10 mouse cellular contexts compared by ENCODE assay signal in the genomic region with DNA sequence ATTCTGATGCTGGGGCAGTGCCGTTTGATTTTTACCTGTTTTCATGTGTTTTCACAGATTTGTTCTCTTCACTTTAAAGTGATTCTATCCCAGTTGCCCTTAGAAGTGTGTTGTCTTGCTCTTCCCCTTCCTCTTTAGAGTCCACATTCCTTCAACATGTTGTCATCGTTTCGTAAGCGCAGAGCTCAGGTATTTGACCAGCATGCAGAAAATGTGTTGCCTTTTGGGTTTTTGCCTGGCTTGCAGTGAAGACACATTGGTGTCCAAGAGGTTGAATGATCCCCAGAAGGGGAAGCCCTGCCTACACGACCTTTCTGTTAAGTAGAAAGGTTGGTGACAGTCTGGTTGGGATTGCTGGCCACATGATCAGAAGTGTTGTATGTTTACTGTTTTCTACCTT. TPM values are rescaled to one million over a fixed set of nuclear protein-coding genes. Genes with fewer than 3 reads are reported as not detected.
DNase-seq lines count a peak whose midpoint lies in the region; ATAC-seq and TF ChIP-seq lines count a peak whose summit lies in the region.
"Had no signal": no experiment of that assay in that cellular context is flagged by ENCODE, and none has a peak within 500 bp of the region (broad histone marks: within the 10 kb centered on the region; RNA-seq: fewer than 3 reads in every experiment).

No protein-coding gene starts in this region.

- peak overlapping the region; percentile 29 for H3K4me2 ChIP-seq in hindbrain, embryonic 12.5 days (replicated peaks)
- H3K4me2 ChIP-seq in hindbrain, embryonic 11.5 days (replicated peaks; ENCODE audit: low read depth, low read length): no peak overlapping the region
- H3K4me2 ChIP-seq in midbrain, embryonic 14.5 days (ENCODE audit: low read length): peak overlapping the region; percentile 71
- H3K4me2 ChIP-seq in midbrain, postnatal 0 days (ENCODE audit: low read depth, low read length, poor library complexity, severe bottlenecking): no peak overlapping the region
- H3K4me2 ChIP-seq in hindbrain, embryonic 16.5 days (ENCODE audit: low read length): peak overlapping the region; percentile 1; the same call in 1 of the 2 replicates
- peak overlapping the region; percentile 87 for H3K4me2 ChIP-seq in neural tube, embryonic 13.5 days
- H3K4me2 ChIP-seq: liver, embryonic 12.5 days had no signal

- no peak overlapping the region for H3K4me3 ChIP-seq in hindbrain, embryonic 12.5 days
- no peak overlapping the region for H3K4me3 ChIP-seq in hindbrain, embryonic 11.5 days (ENCODE audit: low read depth, low read length)
- H3K4me3 ChIP-seq in midbrain, embryonic 14.5 days (replicated peaks; ENCODE audit: low read depth, low read length): no peak overlapping the region
- H3K4me3 ChIP-seq in midbrain, postnatal 0 days (ENCODE audit: low read depth, low read length): no peak overlapping the region
- no peak overlapping the region; the same call in 1 of the 2 replicates for H3K4me3 ChIP-seq in hindbrain, embryonic 16.5 days (ENCODE audit: low read length)
- peak overlapping the region; percentile 95; the same call in 1 of the 2 replicates for H3K4me3 ChIP-seq in neural tube, embryonic 13.5 days
- H3K4me3 ChIP-seq: liver, embryonic 12.5 days had no signal

- no peak for DNase-seq in hindbrain, embryonic 11.5 days (ENCODE audit: low spot score)
- no peak for DNase-seq in midbrain, embryonic 14.5 days
- no peak for DNase-seq in midbrain, postnatal 0 days (ENCODE audit: low spot score)
- DNase-seq in gastrocnemius, postnatal 14 days: no peak
- DNase-seq in right cerebral cortex, adult 18-20 months: no peak
- DNase-seq: cerebellum, postnatal 25 days had no signal

- H3K27me3 ChIP-seq in hindbrain, embryonic 12.5 days: no peaks in the 10 kb centered on the region
- no peaks in the 10 kb centered on the region for H3K27me3 ChIP-seq in hindbrain, embryonic 11.5 days (ENCODE audit: control insufficient read depth, insufficient read depth, low read length)
- no peaks in the 10 kb centered on the region for H3K27me3 ChIP-seq in midbrain, embryonic 14.5 days (ENCODE audit: control insufficient read depth, insufficient read depth, low read length)
- no peaks in the 10 kb centered on the region for H3K27me3 ChIP-seq in midbrain, postnatal 0 days (ENCODE audit: insufficient read depth, low read length)
- H3K27me3 ChIP-seq in hindbrain, embryonic 16.5 days (replicated peaks; ENCODE audit: control insufficient read depth, insufficient read depth, low read length): no peaks in the 10 kb centered on the region
- H3K27me3 ChIP-seq in neural tube, embryonic 13.5 days: no peaks in the 10 kb centered on the region

- no peaks in the 10 kb centered on the region for H3K9me3 ChIP-seq in hindbrain, embryonic 12.5 days (replicated peaks)
- H3K9me3 ChIP-seq in hindbrain, embryonic 11.5 days (ENCODE audit: control insufficient read depth, low read length): no peaks in the 10 kb centered on the region
- H3K9me3 ChIP-seq in midbrain, embryonic 14.5 days (ENCODE audit: control insufficient read depth, low read length): no peaks in the 10 kb centered on the region
- no peaks in the 10 kb centered on the region for H3K9me3 ChIP-seq in midbrain, postnatal 0 days (ENCODE audit: low read length)
- H3K9me3 ChIP-seq in hindbrain, embryonic 16.5 days (ENCODE audit: control insufficient read depth, low read length): no peaks in the 10 kb centered on the region
- H3K9me3 ChIP-seq in neural tube, embryonic 13.5 days: no peaks in the 10 kb centered on the region
- H3K9me3 ChIP-seq: liver, embryonic 12.5 days had no signal

- H3K9ac ChIP-seq in hindbrain, embryonic 12.5 days: no peak overlapping the region; the same call in 1 of the 2 replicates
- no peak overlapping the region for H3K9ac ChIP-seq in hindbrain, embryonic 11.5 days (ENCODE audit: low read depth, low read length)
- no peak overlapping the region for H3K9ac ChIP-seq in midbrain, embryonic 14.5 days (replicated peaks; ENCODE audit: low read length)
- no peak overlapping the region for H3K9ac ChIP-seq in midbrain, postnatal 0 days (replicated peaks; ENCODE audit: low read length, poor library complexity, severe bottlenecking)
- H3K9ac ChIP-seq in hindbrain, embryonic 16.5 days (ENCODE audit: low read depth, low read length): no peak overlapping the region
- H3K9ac ChIP-seq in neural tube, embryonic 13.5 days: peak overlapping the region; percentile 99
- H3K9ac ChIP-seq: liver, embryonic 12.5 days had no signal

- ATAC-seq in hindbrain, embryonic 12.5 days (ENCODE audit: low FRiP score): no peak
- ATAC-seq in hindbrain, embryonic 11.5 days (ENCODE audit: low FRiP score): no peak
- ATAC-seq in midbrain, embryonic 14.5 days (ENCODE audit: low FRiP score, low TSS enrichment): no peak
- no peak for ATAC-seq in midbrain, postnatal 0 days (ENCODE audit: low FRiP score)
- ATAC-seq in hindbrain, embryonic 16.5 days: no peak
- ATAC-seq in neural tube, embryonic 13.5 days (ENCODE audit: low read depth): no peak
- ATAC-seq: liver, embryonic 12.5 days had no signal

- WGBS in hindbrain, embryonic 12.5 days: 80% methylated on average over 5 of the region's 5 CpGs
- WGBS in hindbrain, embryonic 11.5 days: 79% methylated on average over 5 of the region's 5 CpGs
- WGBS in midbrain, embryonic 14.5 days: 90% methylated on average over 5 of the region's 5 CpGs
- WGBS in midbrain, postnatal 0 days: 81% methylated on average over 5 of the region's 5 CpGs
- WGBS in hindbrain, embryonic 16.5 days: 79% methylated on average over 5 of the region's 5 CpGs
- 79% methylated on average over 5 of the region's 5 CpGs for WGBS in neural tube, embryonic 13.5 days

- peaks cover 17% of the 10 kb centered on the region; the same call in 1 of the 2 replicates for H3K36me3 ChIP-seq in hindbrain, embryonic 12.5 days
- H3K36me3 ChIP-seq in hindbrain, embryonic 11.5 days (ENCODE audit: control insufficient read depth, insufficient read depth, low read length): no peaks in the 10 kb centered on the region
- peaks cover 30% of the 10 kb centered on the region for H3K36me3 ChIP-seq in midbrain, embryonic 14.5 days (ENCODE audit: control insufficient read depth, insufficient read depth, low read length)
- H3K36me3 ChIP-seq in midbrain, postnatal 0 days (ENCODE audit: insufficient read depth, low read length): peaks cover 9% of the 10 kb centered on the region; the same call in 1 of the 2 replicates
- H3K36me3 ChIP-seq in hindbrain, embryonic 16.5 days (ENCODE audit: control insufficient read depth, insufficient read depth, low read length): no peaks in the 10 kb centered on the region; the same call in 1 of the 2 replicates
- H3K36me3 ChIP-seq in neural tube, embryonic 13.5 days: peaks cover 31% of the 10 kb centered on the region
- H3K36me3 ChIP-seq: liver, embryonic 12.5 days had no signal

- peaks cover 56% of the 10 kb centered on the region for H3K4me1 ChIP-seq in hindbrain, embryonic 12.5 days
- H3K4me1 ChIP-seq in hindbrain, embryonic 11.5 days (replicated peaks; ENCODE audit: control insufficient read depth, insufficient read depth, low read length): peaks cover 6% of the 10 kb centered on the region; the same call in 1 of the 2 replicates
- H3K4me1 ChIP-seq in midbrain, embryonic 14.5 days (ENCODE audit: control insufficient read depth, insufficient read depth, low read length): peaks cover 54% of the 10 kb centered on the region
- peaks cover 14% of the 10 kb centered on the region for H3K4me1 ChIP-seq in midbrain, postnatal 0 days (ENCODE audit: insufficient read depth, low read length)
- peaks cover 58% of the 10 kb centered on the region for H3K4me1 ChIP-seq in hindbrain, embryonic 16.5 days (ENCODE audit: control insufficient read depth, insufficient read depth, low read depth, low read length)
- peaks cover 85% of the 10 kb centered on the region for H3K4me1 ChIP-seq in neural tube, embryonic 13.5 days (replicated peaks)

- H3K27ac ChIP-seq in hindbrain, embryonic 12.5 days: no peak overlapping the region
- H3K27ac ChIP-seq in hindbrain, embryonic 11.5 days (ENCODE audit: low read depth, low read length): no peak overlapping the region
- H3K27ac ChIP-seq in midbrain, embryonic 14.5 days (replicated peaks; ENCODE audit: low read depth, low read length): no peak overlapping the region
- H3K27ac ChIP-seq in midbrain, postnatal 0 days (ENCODE audit: low read depth, low read length): no peak overlapping the region
- H3K27ac ChIP-seq in hindbrain, embryonic 16.5 days (ENCODE audit: low read depth, low read length): no peak overlapping the region
- H3K27ac ChIP-seq in neural tube, embryonic 13.5 days (replicated peaks): no peak overlapping the region
- H3K27ac ChIP-seq: liver, embryonic 12.5 days had no signal

- TF ChIP-seq CTCF in midbrain, postnatal 0 days (IDR thresholded peaks at IDR 0.05): no peak

- intact Hi-C loops in gastrocnemius, postnatal 14 days (cut with DNase I; ENCODE audit: low total_unique reads): no loop called here

RNA-seq across cellular contexts. Expression of a gene that starts 3.3 kb away (rescaled TPM):
- 179 and 188 TPM in 2 replicates for polyA plus RNA-seq in hindbrain, embryonic 12.5 days (2016; fragmentation: Nextera tagmentation; extraction: Ambion mirVana)
- polyA plus RNA-seq in hindbrain, embryonic 11.5 days (2014; fragmentation: Nextera tagmentation; extraction: Ambion mirVana): 172 and 192 TPM in 2 replicates
- 312 and 331 TPM in 2 replicates for polyA plus RNA-seq in midbrain, embryonic 14.5 days (2014; fragmentation: Nextera tagmentation; extraction: Ambion mirVana)
- total RNA-seq in midbrain, postnatal 0 days (2014; rRNA removed): 796 and 822 TPM in 2 replicates
- 193 and 200 TPM in 2 replicates for polyA plus RNA-seq in midbrain, postnatal 0 days (2015; fragmentation: Nextera tagmentation; extraction: Ambion mirVana)
- polyA plus RNA-seq in hindbrain, embryonic 16.5 days (2015; fragmentation: Nextera tagmentation; extraction: Ambion mirVana): 234 and 268 TPM in 2 replicates
- 186 and 209 TPM in 2 replicates for polyA plus RNA-seq in neural tube, embryonic 13.5 days (2015; fragmentation: Nextera tagmentation; extraction: Ambion mirVana)
- 10 to 100 TPM; 90.6 to 96.0 TPM for total RNA-seq in gastrocnemius, postnatal 14 days (2021)

RNA-seq across cellular contexts. Expression of a gene that starts 33.4 kb away (rescaled TPM):
- polyA plus RNA-seq in hindbrain, embryonic 12.5 days (2016; fragmentation: Nextera tagmentation; extraction: Ambion mirVana): 69.1 and 72.5 TPM in 2 replicates
- polyA plus RNA-seq in hindbrain, embryonic 11.5 days (2014; fragmentation: Nextera tagmentation; extraction: Ambion mirVana): 55.7 and 57.4 TPM in 2 replicates
- polyA plus RNA-seq in midbrain, embryonic 14.5 days (2014; fragmentation: Nextera tagmentation; extraction: Ambion mirVana): 53.5 and 61.5 TPM in 2 replicates
- total RNA-seq in midbrain, postnatal 0 days (2014; rRNA removed): 37.7 and 45.5 TPM in 2 replicates
- polyA plus RNA-seq in midbrain, postnatal 0 days (2015; fragmentation: Nextera tagmentation; extraction: Ambion mirVana): 55.0 and 56.0 TPM in 2 replicates
- 59.6 and 66.0 TPM in 2 replicates for polyA plus RNA-seq in hindbrain, embryonic 16.5 days (2015; fragmentation: Nextera tagmentation; extraction: Ambion mirVana)
- polyA plus RNA-seq in neural tube, embryonic 13.5 days (2015; fragmentation: Nextera tagmentation; extraction: Ambion mirVana): 72.3 and 74.1 TPM in 2 replicates
- total RNA-seq in gastrocnemius, postnatal 14 days (2021): 10 to 100 TPM; 17.5 to 20.2 TPM

Comparison
In these comparisons a context has a peak if more than half of its experiments do, and no peak if none do; other contexts are left out.
1. H3K4me2 ChIP-seq: peak in hindbrain, embryonic 12.5 days (single experiment), midbrain, embryonic 14.5 days (single experiment), hindbrain, embryonic 16.5 days (single experiment) and neural tube, embryonic 13.5 days (single experiment); none in hindbrain, embryonic 11.5 days (single experiment) and midbrain, postnatal 0 days (single experiment).